Mouse (Mus musculus) lung, adult 2 months (tissue): ENCODE data around the gene Keap1.

Experiments used
- CTCF ChIP-seq: fragments of 200-500 bp; IDR thresholded peaks from 2 replicates; pipeline ENCODE4 v1.5.1; 2011; ENCODE audit warnings: mild to moderate bottlenecking, low read length, control low read depth; ENCODE audit not compliant: insufficient read depth
- POLR2A ChIP-seq: fragments of 200-500 bp; IDR thresholded peaks from 2 replicates; pipeline ENCODE4 v1.6.1; 2011; ENCODE audit warnings: low read depth, mild to moderate bottlenecking, control low read depth, low read length, borderline replicate concordance; ENCODE audit errors: extremely low read depth

GRCm38 (mm10) chr9:21216050-21216841, 22.9 kb downstream of the Keap1 start:
- TF ChIP-seq CTCF (no peak), POLR2A (no peak)
